Mouse (Mus musculus) megakaryocyte, embryonic 14.5 days (primary cell): Measurements from ENCODE around the gene Hist1h2bc.

Experiments used
- FLI1 ChIP-seq: IDR thresholded peaks from 2 replicates; pipeline ENCODE4 v1.6.1; 2012; ENCODE audit warnings: low read length, inconsistent platforms, mixed read lengths
- GATA1 ChIP-seq: IDR thresholded peaks from 3 replicates; pipeline ENCODE4 v1.6.1; 2012; ENCODE audit warnings: mixed read lengths, low read length, inconsistent platforms, borderline replicate concordance

GRCm38 (mm10) chr13:23717176-23717575 lies 33.2 kb downstream of the Hist1h2bc start:
- TF ChIP-seq GATA1 (no peak), FLI1 (no peak)
